Mouse (Mus musculus): ENCODE results near the gene Fam163a.

The Fam163a gene

DNA sequence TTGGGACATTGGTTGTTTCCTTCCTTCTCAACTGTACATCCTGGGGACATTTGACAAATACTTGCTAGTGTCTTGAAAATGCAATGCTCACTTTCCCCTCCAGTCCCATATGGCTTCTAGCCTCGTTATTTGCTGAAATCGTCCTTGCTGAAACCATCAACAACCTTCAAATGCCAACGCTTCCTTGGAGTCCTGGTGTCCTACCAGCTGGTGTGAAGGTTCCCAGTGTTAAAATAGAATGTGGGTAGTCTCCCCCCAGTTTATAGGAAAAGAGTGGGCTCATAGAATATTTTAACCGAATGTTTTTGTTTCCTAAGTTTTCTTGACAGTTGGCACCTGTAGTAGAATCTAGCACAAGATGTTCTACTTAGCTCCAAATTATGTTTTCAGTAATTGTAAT is 7.2 kb downstream of the Fam163a start:
- no peak for DNase-seq

DNA sequence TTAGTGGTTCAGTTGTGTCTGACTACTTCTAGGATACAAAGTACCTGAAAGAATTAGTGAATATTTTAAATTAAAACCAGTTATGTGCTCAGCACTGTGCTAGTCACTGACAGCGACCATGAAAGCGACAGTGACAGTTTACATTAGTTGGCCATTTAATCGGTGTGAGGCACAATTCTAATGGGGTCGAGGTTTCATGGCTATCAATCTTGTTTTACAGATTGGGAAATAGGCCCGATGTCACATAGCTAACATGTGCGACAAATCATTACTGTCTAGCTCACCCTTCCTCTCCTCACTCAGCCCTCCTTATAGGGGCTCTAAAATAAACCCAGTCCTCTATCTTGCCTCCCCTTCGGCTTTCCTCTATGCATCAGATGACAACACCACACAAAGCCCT is 11.5 kb downstream of the Fam163a start:
- DNase-seq, result no peak

DNA sequence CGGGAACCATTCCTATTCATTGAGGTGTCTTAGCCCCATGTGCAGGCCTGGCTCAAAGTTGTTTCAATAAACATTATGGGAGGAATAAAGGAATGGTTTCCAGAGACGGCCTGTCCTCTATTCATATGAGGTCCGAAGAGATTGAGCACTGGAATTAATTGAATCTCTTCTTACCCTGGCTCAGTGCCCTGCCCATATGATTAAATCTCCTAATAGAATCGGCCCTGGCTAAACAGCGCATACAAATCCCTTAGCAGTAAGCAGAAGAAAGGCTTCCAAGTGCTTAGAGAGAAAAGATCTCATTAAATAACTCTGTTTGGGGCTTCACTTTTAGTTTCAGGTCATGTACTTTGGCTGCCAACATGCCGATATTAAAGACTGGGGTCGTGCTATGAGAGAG is 12.0 kb downstream of the Fam163a start:
- no peak for DNase-seq

DNA sequence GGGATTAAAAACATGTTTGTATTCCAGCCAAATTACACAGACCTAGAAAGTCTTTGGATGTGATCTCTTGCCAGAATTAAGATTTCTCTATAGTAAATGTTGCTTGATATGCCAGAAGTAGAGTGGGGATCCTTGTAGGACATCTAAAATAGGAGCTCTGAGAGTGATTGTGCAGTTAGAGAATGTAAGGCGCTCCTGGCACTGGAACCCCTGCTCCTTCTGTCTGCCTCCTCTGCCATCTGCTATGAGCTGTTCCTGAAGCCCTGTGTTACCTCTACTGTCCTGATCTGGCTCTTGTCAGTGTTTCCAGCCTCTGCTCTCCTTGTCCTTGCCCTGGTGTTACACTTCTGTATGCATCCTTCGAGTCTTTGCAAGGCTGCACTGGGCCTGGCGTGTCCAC is 18.2 kb downstream of the Fam163a start:
- no peak for DNase-seq

DNA sequence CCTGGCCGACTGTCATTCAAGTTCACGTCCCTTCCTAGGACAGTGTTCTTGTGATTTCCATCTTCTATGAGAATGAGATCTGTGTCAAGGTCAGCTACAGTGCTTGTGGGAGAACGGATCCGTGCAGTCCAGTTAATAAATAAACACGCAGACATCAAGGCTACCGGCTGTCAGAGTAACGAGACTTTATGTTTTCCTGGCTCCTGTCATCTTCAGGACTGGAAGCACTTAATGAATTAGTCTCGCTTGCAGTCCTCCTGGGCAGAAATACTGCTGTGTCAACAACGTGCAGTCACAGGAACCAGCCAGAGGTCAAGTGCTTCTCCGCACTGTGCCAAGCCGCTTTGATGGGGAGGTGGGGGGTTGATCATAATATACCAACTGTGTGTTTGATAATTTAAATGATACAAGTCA is 20.7 kb downstream of the Fam163a start:
- no peak for DNase-seq

DNA sequence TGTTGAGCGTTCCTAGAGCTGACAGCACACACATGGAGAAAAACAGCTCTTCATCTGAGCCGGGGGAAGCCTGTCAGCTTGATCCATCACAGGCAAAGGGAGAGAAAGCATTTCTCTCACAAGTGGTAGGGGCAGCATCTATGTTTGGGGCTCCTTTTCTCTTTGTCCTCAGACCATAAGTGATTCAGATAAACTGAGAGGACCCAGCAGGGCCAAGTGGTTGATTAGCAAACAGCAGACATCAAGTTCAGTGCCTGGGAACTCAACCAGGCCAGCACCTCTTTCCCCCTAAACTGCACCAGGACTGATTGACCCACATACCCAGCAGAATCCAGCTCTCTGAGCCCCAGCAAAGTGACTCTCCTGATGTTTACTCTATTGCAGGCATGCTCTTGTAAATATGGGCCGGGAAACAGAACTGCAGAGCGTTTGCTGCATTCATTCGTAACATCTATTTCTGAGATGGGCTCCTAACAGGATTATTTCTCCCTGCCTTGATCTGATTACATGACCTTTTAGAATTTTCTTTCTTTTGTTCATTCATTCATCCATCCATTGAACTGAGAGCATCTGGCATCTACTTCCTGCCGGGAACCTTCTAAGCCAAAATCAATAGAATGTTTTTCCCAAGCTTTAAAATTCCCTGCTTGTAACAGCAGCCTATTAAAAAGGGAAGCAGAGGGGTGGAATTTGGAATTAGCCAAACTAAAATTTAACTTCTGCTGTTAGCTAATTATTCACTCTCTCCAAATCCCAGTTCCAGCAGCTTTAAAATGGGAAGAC is 21.5 kb downstream of the Fam163a start:
- DNase-seq, result no peak

DNA sequence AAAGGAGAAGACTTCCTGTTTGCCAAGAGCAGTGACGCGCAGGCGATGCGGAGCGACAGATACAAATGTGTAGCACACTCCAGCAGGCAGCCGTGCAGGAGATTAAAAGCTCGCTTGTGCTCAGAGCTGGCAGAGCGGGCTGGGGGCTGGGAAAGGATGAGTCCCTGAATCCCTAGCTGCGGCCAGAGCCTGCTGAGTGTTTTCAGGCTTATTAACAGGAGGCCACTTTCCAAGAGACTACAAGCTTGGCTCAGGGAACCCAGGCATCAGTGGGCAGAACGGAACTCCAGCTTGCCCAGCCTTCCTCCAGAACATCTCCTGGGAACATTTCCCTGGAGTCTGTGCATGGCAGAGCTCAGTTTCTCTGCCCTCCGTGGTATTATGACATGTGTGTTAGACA is 25.0 kb downstream of the Fam163a start:
- peak; percentile 7 for DNase-seq

DNA sequence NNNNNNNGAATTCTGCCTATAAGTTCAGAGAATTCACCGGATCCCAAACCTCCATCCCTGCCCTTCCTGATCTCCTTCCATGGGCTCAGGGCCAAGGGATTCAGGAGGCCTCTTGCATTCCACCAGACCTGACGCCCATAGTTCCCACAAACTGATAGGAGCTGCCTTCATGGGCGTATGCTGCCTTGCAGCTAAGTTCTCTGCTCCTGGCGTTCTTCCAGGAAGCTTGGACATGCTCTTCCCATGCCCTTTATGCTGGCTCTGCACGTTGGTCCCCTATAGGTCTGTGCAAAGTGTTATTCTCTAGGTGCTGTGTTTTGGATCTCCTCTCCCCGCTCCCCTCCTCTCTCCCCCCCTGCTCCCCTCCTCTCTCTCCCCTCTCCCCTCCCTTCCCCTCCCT is 36.1 kb downstream of the Fam163a start:
- DNase-seq, result no peak

DNA sequence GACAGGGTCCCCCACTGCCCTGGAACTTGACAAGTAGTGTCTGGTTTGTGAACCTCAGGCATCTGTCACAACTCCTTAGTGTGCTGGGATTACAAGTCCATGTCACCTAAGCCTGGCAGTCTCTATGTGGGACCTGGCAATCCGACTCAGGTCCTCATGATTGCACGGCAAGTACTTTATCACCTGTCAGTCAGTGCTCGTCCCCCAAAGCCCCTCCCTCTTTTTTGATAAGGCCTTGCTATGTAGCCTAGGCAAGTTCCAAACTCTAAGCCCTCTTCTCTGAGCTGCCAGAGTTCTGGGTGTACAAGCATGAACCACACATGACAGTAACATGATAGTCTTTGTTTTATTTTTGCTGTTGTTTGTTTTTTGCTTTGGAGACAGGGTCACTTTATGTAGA is 88.1 kb downstream of the Fam163a start:
- no peak for DNase-seq

DNA sequence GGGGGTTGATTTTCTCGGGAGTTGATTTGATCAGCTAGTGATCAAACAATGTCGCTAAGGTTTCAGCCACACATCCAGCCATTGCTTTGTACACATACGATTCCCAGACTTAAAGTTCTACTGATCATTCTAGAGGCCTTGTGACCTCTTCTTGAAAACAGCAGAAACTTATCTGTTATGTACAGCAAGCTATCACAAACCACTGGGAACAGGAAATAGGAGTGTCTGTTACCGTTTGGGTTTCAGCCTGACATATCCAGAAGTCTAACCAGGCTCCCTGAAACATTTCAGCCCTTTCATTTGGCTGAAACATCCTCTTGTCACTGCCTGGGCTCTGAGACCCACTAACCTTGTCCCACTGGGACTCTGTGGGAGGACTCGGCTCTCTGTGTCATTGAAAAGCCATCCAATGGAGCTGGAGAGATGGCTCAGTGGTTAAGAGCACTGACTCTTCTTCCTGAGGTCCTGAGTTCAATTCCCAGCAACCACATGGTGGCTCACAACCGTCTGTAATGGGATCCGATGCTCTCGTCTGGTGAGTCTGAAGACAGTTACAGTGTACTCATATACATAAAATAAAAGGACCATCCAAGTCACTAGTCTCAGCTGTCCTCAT is 90.8 kb downstream of the Fam163a start:
- DNase-seq, result no peak

DNA sequence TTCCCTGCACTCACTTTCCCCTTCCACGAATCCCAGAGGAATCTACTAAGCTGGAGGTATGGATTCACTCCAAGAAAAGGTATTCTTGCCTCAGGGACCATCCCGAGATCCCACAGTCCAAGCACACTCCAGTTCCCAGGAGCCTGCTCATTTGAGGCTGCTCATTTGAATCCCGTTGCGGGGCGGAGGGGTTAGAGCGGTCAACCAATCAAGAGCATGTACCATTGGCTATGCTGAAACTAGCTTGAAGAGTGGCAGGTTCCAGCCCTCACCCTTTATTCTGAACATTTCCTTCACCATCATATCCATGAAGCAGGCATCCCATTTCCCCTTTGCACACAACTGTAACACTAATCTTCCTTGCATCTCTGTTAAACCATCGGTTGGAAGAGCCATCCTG is 92.7 kb downstream of the Fam163a start:
- no peak for DNase-seq

DNA sequence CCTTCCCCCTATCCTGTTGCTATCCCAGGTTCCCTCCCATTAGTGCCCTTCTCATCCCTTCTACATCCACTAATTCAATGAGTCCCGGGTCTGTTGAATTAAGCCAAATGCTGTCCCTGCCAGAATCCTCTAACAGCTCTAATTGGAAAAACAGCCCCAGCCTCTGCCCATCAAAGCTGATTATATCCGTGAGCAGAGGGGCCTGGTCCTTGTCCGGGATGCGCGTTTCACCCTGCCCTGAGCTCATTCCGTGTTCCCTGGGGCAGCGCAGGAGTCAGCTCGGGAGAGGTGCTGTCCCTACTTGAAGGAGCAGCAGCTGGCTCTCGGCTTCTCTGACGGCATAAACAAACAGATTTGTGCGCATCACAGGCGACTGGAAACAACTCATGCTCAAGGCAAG is 93.1 kb downstream of the Fam163a start:
- DNase-seq, result no peak

DNA sequence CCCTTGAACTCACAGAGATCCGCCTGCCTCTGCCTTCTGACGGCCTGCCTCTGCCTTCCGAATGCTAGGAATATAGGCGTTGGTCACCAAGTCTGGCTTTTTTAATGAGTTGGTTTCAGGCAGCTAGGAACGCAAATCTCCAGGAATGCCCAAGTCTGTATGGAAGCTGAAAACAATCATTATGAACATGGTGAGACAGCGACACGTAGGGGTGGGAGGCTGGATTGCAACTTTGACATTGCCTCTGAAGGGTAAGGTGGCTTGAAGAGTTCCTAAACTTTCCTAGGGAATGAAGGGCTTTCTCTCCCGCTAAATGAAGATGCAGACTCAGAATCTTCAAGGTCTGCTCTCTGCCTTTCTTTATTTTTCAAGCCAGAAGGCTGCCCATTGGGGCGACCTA is 93.7 kb downstream of the Fam163a start:
- no peak for DNase-seq

DNA sequence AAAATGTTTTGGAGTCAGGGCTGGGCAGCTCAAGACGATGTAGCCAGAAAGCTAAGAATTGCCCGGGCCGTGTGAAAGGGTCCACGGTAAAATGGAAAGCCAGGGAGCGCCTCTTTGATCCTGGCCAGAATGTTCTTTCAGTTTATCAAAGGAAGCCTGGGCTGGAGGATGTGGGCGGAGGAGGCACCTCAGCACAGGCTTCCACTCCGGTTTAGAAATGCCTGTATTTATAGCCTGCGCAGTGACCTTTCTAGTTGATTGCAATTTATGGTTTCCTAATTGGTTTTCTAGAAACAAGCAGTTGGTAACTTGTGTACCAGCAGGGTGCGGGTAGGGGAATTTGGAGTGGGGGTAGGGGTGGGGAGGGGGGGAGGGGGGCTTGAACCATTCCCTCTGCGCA is 96.4 kb downstream of the Fam163a start:
- no peak for DNase-seq

DNA sequence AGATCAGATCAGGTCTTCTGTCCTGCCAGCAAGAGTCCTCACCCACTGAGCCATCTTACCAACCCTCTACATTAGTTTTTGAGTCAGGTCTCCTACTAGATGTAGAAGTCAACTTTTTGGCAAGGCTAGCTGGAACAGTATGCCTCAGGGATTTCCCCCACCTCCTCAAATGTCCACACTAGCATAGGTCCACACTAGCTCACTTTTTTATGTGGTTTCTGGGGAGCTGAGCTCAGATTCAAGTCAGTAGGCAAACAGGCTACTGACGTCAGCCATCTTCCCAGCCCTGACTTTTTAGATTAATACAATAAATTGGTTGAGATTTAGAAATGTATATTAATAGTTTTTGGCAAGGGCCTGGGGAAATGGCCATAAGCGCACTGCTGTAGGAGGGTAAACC is 97.4 kb downstream of the Fam163a start:
- DNase-seq, result no peak

DNA sequence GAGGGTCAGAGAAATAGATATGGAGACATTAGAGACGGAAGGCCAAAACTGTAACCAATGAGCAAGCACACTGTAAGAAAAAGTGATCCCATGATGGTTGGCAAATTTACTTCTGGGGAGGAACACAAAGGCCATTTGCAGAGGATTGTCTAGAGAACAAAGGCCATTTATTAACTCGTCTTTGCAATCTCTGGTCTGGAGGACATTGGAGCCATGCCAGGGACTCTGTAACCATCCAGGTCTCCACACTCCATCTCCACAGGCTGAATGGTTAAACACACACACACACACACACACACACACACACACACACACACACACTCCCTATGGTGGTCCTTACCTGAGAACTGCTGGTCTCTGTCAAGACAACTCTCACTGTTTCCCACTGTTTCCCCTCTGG is 99.4 kb downstream of the Fam163a start:
- DNase-seq, result no peak

DNA sequence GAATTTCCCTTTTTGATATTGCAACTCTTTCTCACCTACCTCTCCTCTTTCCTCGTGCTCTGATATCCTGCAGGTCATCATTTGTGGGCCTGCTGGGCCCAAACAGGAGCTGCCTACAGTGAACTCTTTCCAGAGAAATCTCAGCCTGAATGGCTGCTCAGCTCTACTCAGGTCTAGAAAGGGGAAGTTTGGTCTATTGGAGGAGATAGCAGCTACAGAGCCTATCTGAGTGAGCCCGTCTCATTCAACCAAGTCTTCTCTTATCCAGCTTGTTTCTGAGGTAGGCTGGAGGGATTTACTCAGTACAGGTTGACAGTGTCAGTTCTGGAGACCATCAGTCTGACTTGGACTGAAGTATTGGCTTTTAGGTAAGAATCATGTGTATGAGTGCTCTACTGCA is 101.1 kb downstream of the Fam163a start:
- no peak for DNase-seq

DNA sequence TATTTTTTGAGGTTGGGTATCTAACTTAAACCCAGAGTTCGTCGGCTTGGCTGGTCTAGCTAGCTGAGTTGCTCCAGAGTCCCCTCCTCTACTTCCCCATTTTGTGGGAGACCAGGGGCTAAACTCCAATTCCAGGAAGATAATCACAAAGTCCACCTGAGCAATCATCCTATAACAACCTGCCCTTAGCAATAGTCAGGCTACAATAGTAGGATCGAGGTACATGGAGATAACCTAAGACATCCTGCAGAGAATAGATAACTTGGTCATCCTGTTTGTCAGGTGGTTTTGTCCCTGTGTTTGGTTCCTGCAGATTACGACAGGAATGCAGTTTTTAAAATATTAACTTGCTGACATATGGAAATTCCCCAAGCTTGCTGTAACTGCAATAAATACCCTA is 113.0 kb downstream of the Fam163a start:
- no peak for DNase-seq

DNA sequence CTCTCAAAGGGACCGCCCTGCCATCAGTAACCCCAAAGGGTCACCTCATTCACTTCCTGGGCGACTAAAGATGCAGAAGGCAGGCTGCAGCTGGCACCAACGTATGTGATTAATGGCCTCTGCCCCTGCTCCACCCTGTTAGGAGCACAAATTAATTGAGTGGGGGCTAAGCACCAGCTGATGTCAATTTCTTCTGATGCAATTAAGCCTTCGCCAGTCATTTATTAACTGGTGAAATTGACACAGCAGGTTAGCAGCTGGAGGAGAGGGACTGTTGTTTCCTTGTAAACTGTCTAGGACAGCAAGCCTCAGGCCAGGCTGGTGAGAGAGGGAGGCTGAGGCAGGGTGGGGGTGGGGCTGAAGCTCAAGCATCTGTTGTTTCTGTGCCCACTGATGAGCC is 114.8 kb downstream of the Fam163a start:
- DNase-seq, result no peak

DNA sequence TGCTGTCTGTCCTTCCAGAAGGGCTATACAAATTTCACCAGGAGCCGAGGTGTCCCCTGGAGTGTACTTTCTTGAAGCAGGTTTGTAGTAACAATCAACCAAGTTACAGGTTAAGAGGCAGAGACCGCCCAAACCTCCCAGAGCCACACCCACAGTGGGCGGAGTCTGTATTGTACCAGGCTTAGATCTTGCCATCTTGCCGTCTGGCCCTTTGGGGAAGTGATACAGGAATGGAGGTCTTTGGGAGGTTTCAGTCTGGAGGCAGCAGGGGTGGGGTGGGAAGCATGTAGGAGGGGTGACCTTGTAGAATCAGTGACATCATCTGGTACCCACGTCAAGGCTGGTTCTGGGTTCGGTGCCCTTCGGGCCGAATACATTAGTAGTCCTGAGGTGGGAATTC is 115.3 kb downstream of the Fam163a start:
- DNase-seq, result no peak

DNA sequence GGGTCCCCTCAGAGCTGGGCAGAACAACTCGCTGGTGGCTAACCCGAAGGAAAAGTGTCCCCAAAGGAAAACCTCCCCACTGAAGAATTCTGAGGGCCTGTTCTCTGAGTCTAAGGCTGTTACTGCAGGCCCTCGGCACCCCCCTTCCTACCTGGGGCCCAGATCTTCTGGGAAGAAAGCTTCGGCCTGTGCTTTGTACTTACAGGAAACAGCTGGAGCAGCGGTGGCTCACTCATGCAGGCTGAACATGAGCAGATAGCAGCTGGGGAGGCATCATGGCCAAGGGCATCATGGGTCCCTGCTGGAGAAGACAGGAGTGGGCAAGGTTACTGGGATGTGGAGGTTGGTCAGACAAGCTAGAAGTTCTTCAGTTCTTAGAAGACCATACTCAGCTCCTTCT is 117.2 kb downstream of the Fam163a start:
- no peak for DNase-seq

DNA sequence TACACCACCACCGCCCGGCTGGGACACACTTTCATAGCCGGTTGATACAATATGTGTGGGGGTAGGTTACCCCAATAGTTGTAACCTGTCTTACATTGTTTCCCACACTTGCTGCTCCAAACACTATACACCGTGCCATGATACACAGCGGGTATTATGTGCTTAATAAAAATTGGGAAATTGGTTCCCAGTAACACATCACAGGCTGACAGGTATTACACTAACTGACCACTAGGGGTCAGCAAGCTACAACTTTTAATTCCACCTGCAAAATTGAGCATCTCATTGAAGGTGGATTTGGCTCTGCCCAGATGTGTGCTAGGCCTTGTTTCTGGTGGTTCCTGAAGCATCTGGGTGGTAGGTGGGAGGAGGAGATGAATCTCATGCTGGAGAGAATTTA is 119.1 kb downstream of the Fam163a start:
- DNase-seq, result peak; percentile 41

DNA sequence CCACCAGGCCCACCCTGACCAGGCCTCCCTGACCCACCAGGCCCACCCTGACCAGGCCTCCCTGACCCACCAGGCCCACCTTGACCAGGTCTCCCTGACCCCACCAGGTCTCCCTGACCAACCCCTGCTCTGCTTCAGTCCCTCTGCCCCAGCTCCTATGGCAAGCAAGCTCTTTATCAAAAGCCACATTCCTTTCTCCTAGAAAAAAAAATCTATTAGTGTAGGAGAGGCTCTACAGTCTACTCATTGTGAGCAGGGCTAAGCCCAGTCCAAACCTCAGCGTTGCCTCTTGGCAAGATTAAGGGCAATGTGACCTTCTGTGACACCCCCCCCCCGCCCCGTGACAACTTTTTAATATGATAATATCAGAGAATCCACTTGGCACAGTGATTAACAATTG is 120.2 kb downstream of the Fam163a start:
- no peak for DNase-seq

DNA sequence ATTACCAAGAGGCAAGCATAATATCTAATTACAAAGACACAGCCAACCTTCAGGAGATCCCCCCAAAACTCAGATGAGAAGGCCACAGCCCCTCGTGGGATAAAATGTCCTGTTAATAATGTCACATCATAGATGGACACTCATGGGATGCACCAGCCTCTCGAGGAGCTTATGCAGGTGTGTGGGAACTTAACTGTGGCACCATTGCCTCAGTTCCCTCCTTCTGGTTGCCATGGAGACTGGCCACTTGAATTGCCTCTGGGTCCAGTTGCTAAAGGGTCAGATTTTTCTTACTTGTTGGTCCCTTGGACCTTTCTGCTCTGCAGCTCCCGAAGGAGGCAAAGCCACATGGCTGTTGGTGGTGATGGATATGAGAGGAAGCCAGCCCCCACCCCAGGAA is 127.2 kb downstream of the Fam163a start:
- no peak for DNase-seq

DNA sequence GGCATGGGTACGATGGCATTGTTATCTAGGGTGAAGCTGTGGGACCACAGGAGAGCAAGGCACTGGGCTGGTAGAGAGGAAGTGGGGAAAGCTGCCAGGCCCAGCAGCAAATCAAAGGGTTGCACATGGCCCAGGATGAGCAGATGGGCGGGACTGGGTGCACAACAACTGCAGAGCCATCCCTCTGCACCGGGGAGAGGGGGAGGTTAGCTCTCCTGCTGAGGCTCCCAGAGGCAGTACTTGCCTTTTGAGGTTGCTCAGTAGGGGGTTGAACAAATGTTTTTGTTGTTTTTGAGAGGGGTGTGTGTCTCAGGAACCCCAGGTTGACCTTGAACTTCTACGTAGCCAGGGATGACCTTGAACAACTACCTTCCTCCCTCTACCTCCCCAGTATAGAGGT is 128.4 kb downstream of the Fam163a start:
- no peak for DNase-seq
